Mouse (Mus musculus) forelimb bud, embryonic 11.5 days (tissue): ENCODE measurements around the gene Zfp618.

Source experiments
- DNase-seq: peaks from one replicate; pipeline ENCODE4 v3.0.0-alpha.2; 2012; ENCODE audit warnings: low read depth, low spot score

Gene Zfp618

DNA sequence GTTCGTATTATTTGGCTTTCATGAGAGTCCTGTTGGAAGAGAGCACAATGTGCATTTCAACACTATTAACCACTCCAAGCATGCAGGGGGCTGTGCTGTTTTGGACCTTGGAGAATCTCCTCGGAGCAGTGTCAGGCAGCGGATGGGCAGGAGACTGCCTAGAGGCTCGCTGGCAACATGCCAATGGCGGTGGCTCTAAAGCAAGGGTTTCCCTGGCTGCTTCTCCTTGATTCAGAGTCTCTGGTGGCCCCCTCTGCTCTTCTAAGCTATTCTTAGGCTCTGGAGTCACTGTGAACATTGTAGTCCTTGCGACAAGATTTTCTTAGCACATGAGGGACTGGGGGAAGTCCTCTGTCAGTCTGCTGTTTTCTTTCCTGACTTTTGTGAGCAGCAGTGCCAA lies 33.5 kb downstream of the Zfp618 start:
- DNase-seq: no peak

DNA sequence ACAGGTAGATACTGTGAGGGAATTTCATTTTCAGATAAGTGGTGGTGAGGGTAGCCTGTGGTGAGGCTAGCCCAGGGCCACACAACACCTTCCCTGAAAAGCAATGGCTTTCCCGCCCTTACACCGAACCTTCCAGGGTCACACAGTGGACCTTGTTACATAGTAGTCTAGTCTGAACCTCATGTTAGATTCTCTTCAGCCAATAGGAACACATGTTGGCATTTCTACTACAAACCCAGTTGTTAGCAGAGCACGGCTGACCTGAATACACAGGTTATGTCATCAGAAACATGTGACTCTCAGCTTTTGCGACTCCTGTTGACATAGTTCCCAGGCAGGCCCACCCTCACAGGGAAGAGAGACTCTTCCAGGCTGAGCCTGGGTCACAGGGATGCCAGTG lies 33.9 kb downstream of the Zfp618 start:
- DNase-seq: no peak

DNA sequence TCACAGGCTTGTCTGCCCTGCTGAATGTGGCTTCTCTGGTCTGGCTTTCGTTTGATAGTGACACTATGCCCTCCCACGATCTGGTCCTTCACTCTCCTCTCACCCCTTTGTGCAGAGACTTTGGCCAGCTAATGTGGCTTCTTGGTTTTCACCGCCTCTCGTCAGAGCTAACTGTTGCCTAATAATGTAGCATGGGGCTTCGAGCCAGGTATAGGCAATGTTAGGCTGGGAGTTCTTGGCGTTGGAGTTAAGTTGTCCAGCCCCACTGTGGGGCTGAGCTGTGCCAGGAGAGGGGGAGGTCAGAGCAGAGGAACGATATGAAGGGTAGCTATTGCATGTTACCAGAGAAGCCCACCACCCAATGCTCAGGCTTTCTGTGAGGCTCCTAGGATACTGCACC lies 34.5 kb downstream of the Zfp618 start:
- no peak for DNase-seq

DNA sequence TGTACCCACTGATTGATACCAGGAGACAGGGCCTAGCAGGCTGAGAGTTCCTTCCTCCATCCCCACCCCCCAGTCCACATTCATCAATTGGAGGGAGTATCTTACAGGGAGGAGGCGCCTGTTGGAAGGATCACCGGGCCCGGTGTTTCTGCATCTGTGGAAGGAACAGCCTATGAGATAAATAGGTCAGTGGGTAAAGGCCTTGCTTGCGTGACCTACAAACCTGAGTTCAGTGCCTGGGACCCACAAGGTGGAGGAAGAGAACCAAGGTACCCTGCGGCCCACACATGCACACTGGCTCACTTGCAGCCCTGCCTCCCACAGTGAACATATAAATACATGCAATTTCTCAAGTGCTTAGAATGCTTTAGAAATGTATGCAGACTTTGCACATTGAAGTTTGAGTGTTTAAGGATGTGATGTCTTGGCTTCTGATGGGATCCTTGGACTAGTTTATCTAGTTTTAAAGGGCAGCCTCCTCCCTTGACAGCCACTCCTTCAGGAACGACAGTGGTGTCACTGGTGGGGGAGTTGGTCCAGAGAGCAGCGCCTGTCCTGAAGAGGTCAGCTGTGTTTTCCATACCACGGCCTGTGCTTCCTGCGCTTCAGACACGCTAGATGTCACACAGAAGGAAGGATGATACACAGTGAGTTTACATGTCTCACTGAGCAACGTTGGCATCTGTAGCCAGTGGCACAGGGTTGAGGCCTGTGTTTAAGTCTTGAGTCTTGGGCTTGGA lies 35.1 kb downstream of the Zfp618 start:
- no peak for DNase-seq

DNA sequence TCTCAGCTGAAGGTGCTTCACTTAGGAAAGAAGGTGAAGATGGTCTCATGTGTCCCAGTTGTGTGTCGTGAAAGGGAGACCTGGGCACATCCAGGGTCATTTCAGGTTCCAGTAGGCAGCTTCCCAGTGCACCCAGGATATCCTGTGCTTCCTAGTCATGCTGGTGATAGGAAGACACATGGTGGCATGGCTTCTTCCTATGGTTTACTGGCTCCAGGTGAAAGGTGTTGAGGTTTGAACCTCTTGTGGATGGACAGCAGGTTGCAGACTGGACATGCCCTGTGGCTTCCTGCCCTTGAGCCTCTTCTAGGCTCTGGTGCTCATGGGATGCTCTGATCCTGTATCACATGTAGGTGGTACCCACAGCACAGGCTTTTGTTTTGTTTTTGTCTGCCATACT lies 37.0 kb downstream of the Zfp618 start:
- DNase-seq: no peak

DNA sequence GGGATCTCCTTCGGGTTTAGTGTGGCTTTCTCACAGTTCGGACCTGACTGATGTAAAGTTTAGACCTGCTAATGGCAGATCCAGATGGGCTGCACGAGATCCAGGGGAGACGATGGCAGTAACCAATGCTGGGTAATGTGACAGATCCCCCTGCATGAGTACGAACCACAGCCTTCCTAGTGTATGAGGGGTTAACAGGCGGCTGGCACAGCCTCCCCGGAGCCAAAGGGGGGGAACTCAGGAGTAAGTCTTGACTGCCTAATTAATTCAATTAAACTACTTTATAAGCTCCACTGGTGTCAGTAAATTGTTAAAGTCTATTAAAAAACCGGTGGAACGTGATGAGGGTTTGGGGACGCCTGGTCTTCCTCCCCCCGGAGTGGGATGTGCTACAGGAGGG lies 39.1 kb downstream of the Zfp618 start:
- no peak for DNase-seq

DNA sequence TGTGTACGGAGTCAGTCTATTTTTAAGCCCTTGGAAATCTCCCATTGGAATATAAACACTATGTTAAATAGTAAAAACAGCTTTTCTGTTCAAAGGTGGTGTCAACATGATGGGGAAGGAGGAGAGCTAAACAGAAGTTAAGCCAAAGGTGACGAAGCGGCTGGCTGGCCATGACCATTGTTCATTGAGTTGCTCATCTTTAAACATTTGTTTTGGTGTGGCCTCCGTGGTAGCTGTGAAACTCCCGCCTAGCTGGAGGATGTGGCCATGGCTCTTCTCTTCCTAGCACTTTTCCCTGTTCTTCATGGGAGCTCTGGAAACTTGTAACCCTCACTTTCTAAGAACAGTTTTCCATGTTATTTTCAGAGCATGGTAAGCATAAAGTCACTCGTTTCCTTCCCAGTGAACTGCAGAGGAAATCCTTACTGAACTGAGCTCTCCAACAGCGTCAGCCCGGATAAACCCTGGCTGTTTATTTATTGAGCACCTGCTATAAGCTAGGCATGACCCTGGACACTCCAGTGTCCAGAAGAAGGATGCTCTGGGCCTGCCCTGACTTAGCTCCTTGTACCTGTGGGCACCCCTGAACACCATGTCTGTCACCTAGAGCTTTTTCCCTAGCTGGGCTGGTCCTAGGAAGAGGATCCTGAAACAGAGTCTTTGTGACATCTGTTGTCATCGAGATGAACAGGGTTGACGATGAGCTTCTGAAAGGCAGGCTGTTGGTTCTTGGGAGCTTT lies 40.2 kb downstream of the Zfp618 start:
- DNase-seq: no peak

DNA sequence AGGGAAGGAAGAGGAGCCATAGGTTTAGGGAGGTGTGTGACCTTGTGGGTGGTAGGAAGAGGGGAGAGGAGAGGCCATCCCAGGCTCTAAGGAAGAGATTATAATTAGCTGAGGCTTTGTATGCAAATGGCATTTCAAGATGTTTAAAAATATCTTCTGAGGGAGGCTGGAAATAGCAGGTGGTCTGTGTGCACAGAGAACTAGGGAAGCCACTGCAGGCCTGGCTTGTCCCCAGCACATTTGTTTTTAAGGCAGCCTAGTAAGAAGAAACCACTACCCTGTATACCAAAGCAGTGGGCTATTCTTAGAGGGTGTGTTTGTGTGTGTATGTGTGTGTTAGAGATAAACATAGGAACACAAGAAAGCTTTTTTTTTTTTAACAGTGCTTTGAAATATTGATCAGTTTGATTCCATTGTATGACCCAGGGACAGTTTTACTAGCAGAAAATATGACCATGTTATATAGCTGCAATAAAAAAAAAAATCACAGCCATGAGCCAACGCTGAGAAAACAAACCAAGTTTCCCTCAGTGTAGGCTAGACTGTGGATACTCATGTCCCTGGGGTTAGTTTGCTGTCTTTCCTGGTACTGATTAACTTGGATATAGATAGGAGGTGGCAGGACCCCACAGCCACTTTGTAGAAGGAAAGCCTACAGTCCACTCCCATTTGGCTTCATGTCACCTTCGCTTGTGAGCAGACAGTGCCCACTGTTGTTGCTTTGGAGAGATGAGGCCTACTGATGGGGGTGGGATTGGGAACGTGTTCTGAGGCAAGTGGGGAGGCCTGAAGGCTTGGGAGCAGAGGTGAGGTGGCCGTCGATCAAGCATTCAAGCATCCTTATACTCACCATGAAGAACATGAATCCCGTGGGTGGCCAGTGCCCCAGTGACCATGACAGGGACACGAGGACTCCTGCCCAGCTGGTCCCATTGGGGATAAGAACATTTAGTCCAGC lies 41.1 kb downstream of the Zfp618 start:
- DNase-seq: no peak

DNA sequence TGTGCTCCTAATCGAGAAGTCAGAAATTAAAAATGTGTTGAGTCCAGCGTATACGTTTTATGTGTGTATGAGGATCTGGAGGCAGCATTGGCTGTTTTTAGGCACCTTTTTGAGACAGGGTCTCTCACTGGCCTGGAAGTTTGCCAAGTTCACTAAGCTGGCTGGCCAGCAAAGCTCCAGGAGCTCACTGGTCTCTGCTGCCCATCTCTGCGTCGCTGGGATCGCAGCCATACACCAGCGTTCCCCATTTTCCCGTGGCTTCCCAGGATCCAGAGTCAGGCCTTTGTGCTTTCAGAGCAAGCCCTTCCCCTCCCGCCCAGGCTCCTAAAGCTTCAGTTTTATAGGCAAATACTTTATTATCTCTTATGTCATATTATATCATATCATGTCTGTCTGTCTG lies 42.8 kb downstream of the Zfp618 start:
- DNase-seq: no peak

DNA sequence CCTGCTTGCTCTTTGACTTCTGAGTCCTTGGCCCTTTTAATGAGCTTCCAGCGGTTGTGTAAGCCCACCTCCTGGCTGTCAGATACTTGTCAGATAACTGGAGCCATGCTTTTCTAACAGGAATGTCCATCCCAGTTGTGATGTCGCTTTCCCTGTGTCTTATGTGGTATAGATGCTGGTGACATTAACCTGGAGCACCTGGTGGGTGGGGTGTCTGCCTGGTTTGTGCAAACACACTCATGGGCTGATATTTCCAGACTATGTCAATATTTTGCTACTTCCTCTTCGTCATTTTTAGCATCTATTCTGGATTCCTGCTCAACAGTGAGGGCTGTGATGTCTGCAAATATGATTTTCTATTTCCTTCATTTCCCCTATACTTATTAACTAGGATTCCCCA lies 43.4 kb downstream of the Zfp618 start:
- DNase-seq: no peak

DNA sequence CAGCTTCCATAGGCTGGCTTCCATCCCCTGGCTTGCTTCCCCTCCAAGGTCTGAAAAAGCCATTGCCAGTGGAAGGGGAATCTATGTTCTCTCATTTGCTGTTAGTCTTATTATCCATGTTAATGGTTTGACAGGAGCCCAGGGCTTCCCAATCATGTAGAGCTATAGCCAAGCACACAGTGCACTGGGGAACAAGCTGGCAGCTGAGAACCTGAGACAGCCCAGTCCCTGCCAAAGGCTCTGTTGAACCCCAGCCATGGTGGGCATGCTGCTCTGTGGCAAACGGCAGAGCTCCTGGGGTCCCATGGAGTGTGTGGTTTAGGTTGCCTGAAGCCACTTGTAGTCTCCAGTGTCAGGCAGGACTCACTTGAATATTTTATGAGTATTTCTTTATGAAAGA lies 44.4 kb downstream of the Zfp618 start:
- DNase-seq: no peak

DNA sequence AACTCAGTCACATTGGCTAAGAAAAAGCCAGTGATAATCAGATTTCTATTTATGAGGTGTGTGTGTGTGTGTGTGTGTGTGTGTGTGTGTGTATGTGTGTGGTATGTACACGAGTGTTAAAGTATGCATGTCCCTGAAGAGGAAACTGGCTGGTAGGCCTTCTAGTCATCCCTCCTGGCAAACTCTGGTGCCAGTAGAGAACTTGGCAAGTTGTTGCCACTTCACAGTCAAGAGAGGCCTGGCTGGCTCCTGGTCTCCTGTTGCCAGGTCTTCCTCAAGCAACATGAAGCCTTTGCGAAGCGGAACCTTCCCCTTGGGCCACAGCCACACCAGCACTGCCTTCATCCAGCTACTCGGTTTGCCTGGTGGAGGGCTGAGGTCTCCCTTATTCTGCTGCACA lies 44.9 kb downstream of the Zfp618 start:
- no peak for DNase-seq

DNA sequence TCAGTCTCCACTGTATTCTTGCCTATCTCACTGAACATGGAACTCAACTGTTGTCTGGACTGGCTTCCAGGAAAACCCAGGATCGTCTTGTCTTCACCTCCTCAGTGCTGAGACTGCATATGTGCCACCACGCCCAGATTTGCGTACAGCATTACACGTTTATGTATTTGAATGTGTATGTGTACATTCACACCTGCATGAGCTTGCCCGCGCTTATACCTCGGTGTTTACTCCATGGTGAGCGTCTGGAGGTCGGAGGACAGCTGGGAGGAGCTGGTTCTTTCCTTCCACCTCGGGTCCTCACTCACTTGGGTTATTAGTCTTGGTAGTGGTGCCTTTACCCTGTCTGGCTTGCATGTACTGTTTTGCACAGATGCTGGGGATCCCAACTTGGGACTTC lies 53.2 kb downstream of the Zfp618 start:
- no peak for DNase-seq

DNA sequence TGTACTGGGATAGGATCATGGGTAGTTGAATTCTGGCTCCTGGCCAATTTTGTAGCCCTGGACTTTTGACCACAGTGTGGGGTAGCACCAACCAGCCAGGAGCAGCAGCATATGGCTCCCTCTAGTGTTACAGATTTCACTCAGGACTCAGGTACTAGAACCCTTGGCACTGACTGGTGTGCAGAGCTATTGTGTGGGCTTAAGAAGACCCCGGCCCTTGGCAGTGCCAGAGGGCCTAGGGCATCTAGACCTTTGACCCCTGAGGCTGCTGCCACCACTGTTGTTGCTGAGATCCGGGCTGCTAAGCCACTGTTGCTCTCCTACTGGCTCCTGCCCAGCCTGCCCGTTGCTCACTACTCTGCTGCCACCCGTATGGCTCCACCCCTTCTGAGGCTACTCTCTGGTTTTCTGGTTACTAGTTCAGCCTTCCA lies 54.1 kb downstream of the Zfp618 start:
- DNase-seq: no peak

DNA sequence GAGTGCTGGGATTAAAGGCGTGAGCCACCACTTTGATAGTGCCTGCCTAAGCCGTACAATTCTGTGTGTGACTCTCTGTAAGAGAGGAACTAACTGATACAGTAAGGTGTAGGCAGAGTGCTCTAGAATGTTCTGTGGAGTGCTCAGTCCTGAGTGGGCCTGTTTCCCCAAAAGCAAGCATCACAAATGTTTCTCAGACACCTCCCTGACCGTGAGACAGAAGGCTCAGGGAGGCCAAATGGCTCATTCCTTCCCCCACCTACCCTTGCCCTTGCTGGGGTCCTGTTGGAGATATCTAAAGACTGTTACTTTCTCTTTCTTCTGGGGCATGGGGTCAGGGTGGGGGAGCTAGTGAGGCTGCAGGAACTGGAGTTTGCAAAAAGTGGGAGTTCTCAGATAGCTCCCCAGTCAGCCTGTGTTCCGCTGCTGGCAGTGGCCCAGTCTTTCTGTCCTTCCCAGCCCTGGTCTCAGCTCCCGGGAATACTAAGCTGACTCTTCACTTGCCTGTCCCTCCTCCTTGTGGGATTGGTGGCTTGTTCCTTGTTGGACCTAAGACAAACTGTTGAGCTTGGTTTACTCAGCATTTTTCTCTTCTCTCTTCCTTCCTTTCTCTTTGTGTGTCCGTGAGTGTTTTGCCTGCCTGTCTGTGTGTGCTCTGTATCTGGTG lies 55.8 kb downstream of the Zfp618 start:
- DNase-seq: no peak

DNA sequence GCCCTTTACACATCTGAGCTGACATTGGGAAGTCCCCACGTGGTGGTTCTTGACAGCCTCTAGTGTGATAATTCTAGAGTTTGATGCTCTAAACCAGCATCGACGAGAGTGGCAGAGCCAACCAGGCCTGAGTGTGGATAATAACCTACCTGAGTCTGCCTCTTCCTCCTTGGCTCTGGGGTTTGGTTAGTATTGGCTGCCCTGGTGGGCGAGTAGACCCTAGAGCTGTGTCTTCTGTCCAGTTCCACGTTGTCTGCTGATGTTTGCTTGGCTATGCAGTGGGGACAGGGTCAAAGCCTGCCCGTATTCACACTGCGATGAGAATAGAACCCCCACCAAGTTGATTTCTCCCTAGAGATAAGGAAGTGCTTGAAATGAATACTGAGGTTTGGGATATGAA lies 58.1 kb downstream of the Zfp618 start:
- DNase-seq: no peak

DNA sequence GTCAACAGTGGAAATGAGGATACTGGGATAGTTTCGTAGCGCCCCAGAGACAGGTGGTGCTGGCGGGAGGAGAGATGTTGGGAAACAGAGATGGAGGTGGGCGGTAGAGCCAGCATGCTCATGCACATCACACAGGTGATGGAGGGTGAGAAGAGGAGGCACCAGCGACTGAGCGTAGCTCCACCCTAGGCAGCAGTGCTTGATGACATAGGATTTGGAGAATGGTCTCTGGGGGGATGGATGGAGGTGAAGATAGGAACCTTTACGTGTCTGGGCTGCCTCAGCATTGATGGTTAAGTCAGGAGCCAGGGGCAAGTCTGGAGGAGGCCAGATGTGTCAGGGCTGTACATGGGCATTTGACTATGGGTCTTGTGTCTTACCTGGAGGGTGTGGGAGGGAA lies 58.7 kb downstream of the Zfp618 start:
- no peak for DNase-seq

DNA sequence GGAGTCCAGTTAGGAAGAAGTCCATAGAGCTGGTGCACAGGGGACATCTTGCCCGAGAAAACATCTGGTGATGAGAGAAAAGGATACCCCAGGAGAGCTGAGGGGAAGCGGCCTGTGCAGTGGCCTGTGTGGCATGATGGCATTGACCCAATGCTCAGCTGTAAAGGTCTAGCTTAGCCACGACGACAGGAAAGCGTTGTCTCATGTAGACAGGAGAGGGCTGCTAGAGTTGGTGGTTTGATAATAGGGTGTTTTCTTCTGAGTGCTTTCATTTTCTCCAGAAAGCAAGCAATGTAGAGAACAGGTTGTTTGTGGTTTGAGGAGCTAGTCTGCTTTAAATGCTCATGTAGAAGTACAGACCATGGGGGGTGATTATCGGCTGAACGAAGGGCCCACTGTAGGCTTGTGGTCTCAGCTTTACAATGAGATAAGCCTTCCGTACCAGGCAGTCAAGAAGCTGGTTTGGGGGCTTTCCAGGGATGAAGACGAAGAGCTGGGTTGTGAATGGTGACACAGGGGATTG lies 59.4 kb downstream of the Zfp618 start:
- no peak for DNase-seq

DNA sequence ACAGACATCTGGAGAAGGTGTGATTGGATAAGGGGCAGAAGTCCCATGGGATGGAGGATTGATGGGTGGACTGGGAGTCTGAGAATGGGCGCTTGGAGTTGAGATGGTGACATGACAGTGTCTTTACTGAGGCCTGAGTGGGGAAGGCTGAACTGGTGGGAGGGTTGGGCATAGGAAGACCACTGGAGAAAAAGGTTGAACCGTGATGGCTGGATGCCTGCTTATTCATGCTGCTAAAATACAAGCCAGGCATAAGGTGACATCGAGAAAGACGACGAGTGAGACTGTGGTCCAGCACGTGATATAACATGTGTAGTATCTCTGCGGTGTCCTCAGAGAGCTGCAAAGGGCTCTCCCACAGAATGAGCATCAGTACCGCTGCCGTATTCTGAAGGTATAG lies 59.9 kb downstream of the Zfp618 start:
- DNase-seq: no peak

DNA sequence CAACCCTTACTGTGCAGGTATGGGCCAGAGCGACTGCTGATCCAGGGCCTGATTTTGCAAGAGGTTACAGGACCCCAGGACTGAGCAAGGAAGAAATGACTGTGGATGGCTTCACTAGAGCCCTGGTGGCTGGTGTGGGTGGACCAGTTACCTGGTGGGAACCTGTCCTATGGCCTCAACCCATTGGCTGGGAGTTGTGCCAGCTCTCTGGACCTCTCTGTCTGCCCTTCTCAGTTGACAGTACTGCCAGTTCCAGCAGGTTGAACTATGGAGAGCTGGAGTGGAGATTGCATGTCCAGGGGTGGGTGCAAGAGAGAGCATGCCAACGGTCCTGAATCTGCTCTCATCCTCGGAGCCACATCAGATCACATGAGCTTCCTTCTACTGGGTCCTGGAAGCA lies 60.9 kb downstream of the Zfp618 start:
- DNase-seq: no peak

DNA sequence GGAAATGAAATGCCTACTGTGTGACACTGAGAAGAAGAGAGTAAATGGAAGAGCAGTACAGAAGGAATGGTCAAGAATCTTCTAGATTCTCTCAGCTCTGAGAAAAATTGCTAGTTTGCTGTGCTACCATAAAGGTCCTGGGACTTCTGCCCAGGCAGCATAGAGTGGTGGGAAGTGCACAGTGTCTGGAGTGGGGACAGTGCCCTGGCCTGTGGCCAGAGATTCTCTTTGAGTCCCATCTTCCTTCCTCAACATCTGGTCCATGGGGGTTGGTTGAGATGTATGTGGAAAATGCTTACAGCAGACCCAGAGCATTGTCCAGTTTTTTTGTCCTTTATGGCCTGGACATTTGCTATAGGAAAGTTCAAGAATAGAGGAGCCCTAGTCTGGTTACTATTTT lies 62.1 kb downstream of the Zfp618 start:
- no peak for DNase-seq

DNA sequence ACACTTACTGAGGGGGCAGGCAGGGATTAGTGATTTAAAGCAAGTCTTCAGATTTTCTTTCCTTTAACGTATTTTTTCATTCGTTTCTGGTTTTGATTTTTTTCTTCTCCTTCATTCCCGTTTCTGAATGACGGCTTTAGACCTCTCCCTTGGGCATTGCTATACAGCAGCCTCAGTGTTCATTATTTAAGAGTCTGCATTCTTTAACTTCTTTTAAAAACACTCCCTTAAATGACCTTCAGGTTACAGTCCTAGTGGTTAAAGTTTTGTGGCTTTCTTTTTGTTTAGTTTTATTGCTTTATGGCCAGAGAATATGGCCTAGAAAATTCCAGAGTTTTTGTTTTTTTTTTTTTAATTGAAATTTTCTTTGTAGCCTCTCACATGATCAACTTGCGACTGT lies 64.8 kb downstream of the Zfp618 start:
- peak; percentile 40 for DNase-seq
